Mouse (Mus musculus): ENCODE data around the gene Axin1.
"Not testable (repeated sequence)": the region's sequence is repeated elsewhere in the genome, so short reads cannot be mapped to it uniquely, and the experiment has no call there.

The Axin1 gene

GRCm38 (mm10) chr17:26188091-26188805 is 49.8 kb downstream of the Axin1 start:
- no peak for DNase-seq (ENCODE audit: low spot score)

GRCm38 (mm10) chr17:26191486-26191885 is 53.0 kb downstream of the Axin1 start:
- DNase-seq (ENCODE audit: low spot score) = not testable (repeated sequence)

GRCm38 (mm10) chr17:26192481-26193190 is 54.1 kb downstream of the Axin1 start:
- DNase-seq (ENCODE audit: low spot score) = no peak

GRCm38 (mm10) chr17:26198892-26199291 is 60.4 kb downstream of the Axin1 start, which contains the start of gene Pdia2:
TSS of gene Pdia2 (minus strand) at chr17:26199087.
- no peak for DNase-seq (ENCODE audit: low spot score)

- DNase-seq (ENCODE audit: low spot score) = no peak
These were observed 62.6 kb downstream of the Axin1 start for GRCm38 (mm10) chr17:26200831-26201705.

GRCm38 (mm10) chr17:26201998-26202397 is 63.5 kb downstream of the Axin1 start:
- no peak for DNase-seq (ENCODE audit: low spot score)

- no peak for DNase-seq (ENCODE audit: low spot score)
These were observed 64.2 kb downstream of the Axin1 start, which contains the start of gene Rgs11 for GRCm38 (mm10) chr17:26202737-26203136. TSS of gene Rgs11 (plus strand) at chr17:26202951.

GRCm38 (mm10) chr17:26203321-26203811 is 64.9 kb downstream of the Axin1 start:
- DNase-seq (ENCODE audit: low spot score) = no peak

GRCm38 (mm10) chr17:26204766-26205165 is 66.3 kb downstream of the Axin1 start:
- no peak for DNase-seq (ENCODE audit: low spot score)

GRCm38 (mm10) chr17:26206392-26206791 is 67.9 kb downstream of the Axin1 start:
- peak; percentile 59 for DNase-seq (ENCODE audit: low spot score)

GRCm38 (mm10) chr17:26207686-26208085 is 69.2 kb downstream of the Axin1 start, which contains the start of gene Arhgdig:
TSS of gene Arhgdig (minus strand) at chr17:26207786.
- no peak for DNase-seq (ENCODE audit: low spot score)

- DNase-seq (ENCODE audit: low spot score) = no peak
These were observed 73.8 kb downstream of the Axin1 start for GRCm38 (mm10) chr17:26212241-26212640.

- DNase-seq (ENCODE audit: low spot score) = no peak
These were observed 74.2 kb downstream of the Axin1 start for GRCm38 (mm10) chr17:26212681-26213080.

- DNase-seq (ENCODE audit: low spot score) = no peak
These were observed 83.0 kb downstream of the Axin1 start for GRCm38 (mm10) chr17:26221508-26221907.

- DNase-seq (ENCODE audit: low spot score) = no peak
These were observed 86.7 kb downstream of the Axin1 start for GRCm38 (mm10) chr17:26225150-26225549.

GRCm38 (mm10) chr17:26229776-26230175 is 91.3 kb downstream of the Axin1 start:
- no peak for DNase-seq (ENCODE audit: low spot score)

- no peak for DNase-seq (ENCODE audit: low spot score)
These were observed 92.7 kb downstream of the Axin1 start for GRCm38 (mm10) chr17:26231156-26231555.

GRCm38 (mm10) chr17:26232863-26233262 is 94.4 kb downstream of the Axin1 start:
- DNase-seq (ENCODE audit: low spot score) = no peak

- no peak for DNase-seq (ENCODE audit: low spot score)
These were observed 95.9 kb downstream of the Axin1 start for GRCm38 (mm10) chr17:26234386-26234785.

GRCm38 (mm10) chr17:26235077-26235815 is 96.8 kb downstream of the Axin1 start:
- DNase-seq (ENCODE audit: low spot score) = no peak

GRCm38 (mm10) chr17:26237667-26238066 is 99.2 kb downstream of the Axin1 start:
- no peak for DNase-seq (ENCODE audit: low spot score)
